Mouse (Mus musculus): ENCODE data around the gene Gpr183.

Gene Gpr183

DNA sequence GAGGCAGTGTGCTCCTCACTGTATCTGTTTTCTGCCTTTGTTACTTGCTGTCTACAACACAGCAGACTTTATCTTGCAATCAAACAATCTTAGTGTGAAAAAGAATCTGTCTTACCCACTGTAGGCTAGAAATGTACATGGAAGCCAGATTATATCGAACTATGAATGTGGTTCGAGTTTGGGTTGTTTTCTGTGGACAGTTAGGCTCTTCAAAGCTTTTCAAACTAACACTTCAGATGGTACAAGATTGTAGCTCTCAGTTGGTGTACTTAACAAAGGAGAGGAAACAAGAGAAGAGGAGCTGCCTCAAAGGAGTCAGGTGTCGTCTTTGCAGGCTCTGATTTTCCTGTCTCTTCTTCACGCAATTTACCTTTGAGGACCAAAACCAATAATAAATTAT lies 22.7 kb upstream of the Gpr183 start:
- DNase-seq (ENCODE audit: low spot score), result no peak

GRCm38 (mm10) chr14:121987287-121987686 lies 22.3 kb upstream of the Gpr183 start:
- no peak for DNase-seq (ENCODE audit: low spot score)

GRCm38 (mm10) chr14:121986028-121986427 lies 21.0 kb upstream of the Gpr183 start:
- no peak for DNase-seq (ENCODE audit: low spot score)

- DNase-seq (ENCODE audit: low spot score), result no peak
These were observed 20.5 kb upstream of the Gpr183 start for GRCm38 (mm10) chr14:121985477-121985876.

DNA sequence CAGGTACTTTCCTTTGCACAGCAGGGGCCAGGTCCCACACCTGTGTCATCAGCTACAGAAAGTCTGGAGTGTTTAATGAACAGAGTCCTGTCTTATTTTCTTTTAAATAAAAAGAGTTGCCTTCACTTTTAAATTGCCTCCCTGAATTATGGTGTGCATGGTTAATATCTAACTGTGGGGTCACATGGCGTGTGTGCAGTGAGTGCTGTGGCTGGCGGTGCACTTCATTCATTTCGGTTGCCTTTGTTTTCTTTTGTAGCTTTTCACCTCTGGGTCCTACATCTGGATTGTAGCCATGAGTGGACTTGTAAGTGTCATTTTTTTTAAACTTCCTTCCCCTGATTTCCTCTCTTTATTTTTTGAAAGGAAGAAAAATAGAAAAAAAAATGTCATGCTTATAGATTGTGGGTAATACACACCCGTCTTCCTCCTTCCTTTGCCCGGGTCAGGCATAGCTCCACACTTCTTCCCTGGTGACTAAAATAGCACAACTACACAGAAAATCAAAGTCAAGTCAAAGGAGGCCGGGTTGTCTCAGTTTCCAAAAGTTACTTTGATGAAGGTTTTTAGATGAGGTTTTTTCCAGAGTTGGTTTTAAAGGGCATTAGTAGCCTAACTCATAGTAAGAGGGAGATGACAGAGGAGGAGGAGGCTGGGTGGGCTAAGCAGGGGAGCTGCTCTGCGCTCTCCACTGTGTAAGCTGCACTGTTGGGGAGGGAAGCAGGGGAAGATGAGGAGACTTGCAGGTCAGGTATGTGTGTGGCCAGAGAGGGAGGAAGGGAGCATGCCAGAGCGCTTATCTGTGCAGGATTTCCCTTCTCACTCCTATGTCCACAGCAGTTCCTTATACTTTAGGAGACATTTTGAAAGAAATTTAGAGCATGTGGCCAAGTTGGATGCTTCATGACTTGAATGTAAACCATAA lies 18.3 kb upstream of the Gpr183 start:
- no peak for DNase-seq (ENCODE audit: low spot score)

- no peak for DNase-seq (ENCODE audit: low spot score)
These were observed 16.5 kb upstream of the Gpr183 start for GRCm38 (mm10) chr14:121981531-121981930.

- no peak for DNase-seq (ENCODE audit: low spot score)
These were observed 8.1 kb upstream of the Gpr183 start for GRCm38 (mm10) chr14:121973114-121973513.

GRCm38 (mm10) chr14:121970402-121970801 lies 5.4 kb upstream of the Gpr183 start:
- DNase-seq (ENCODE audit: low spot score), result no peak

DNA sequence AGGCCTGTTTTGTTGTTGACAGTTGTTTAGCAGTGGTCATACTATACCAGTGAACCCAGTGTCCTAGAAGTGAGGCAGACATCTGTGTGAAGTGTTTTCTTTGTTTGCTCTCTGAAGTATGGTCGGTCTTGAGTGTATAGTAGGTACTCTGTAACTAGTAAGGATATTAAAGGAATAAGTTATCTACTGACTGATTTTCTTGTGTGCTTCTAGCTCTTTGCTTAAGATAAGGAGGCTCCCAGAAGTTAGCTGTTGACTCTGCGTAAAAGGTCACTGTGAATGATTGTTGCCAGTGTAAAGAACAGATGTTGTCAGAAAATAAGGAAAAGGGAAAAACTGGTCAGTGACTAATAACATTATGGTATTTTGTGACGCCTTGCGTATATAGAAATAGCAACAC lies 2.1 kb upstream of the Gpr183 start:
- no peak for DNase-seq (ENCODE audit: low spot score)

GRCm38 (mm10) chr14:121965461-121965860 lies 466 bp upstream of the Gpr183 start:
- DNase-seq (ENCODE audit: low spot score), result no peak

DNA sequence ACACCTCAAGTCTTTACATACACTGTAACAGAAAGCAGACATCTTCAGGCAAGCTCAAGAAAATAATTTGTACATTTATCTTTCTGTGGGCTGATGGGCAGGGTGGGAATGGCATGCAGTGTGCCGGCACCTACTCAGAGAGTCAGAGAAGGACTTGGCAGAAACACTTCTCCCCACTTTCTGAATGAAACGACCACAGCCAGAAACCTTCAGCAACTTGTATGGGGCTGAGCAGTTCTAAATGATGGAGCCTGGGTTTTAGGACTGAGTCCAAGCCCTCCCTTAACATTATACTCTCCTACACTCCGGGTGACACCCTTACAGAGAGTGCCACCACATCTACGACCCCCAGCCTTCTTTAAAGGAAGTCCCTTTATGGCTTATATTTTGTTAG lies 1.1 kb downstream of the Gpr183 start:
- no peak for DNase-seq (ENCODE audit: low spot score)

DNA sequence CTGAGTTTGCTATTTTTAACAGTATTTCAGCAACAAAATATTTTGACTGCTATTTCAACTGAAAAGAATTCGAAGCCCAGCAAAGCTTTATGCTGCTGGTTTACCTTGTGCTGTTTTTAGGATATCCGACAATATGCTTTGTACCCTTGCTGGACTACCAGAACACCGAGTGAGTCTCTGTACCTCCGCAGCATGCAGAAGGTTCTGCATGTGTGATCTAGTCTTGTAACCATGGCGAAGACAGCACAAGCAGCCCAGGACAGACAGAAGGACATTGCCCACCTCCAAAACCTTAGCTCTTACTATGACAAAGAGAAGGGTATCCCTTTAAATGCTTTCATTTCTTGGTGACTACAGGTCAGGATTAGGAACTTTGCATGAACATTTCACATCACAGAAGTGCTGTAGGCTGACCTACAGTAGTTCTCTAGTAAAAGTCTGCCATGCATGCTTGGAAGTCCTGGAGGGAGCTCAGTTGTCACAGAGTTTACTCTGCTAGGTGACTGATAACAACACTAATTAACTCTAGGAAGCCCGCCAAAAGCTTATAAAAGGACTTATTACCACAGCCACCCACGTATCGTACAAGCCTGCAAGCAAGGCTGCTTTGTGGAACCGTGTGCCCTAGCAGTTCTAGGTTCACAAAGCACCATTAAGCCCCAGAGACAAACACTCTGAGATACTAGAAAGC lies 1.6 kb downstream of the Gpr183 start:
- no peak for DNase-seq (ENCODE audit: low spot score)

- DNase-seq (ENCODE audit: low spot score), result no peak
These were observed 2.7 kb downstream of the Gpr183 start for GRCm38 (mm10) chr14:121962128-121962890.

GRCm38 (mm10) chr14:121961496-121962127 lies 3.4 kb downstream of the Gpr183 start:
- no peak for DNase-seq (ENCODE audit: low spot score)

DNA sequence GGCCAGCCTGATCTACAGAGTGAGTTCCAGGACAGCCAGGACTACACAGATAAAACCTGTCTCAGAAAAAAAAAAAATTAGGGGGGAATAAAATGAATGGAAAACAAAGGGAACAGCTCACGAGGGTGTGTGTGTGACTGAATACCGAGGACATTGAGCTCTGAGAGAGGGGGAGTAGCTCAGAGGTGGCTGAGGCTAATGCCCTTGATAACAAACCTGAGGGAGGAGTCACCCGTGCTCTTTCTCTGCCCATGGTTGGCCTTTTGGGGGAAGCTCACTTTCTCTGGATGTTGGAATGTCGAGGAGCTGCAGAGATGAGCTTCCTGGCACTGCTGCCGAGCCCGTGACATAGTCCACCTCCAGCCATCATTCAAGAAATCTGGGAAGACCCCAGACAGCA lies 4.0 kb downstream of the Gpr183 start:
- DNase-seq (ENCODE audit: low spot score), result no peak

GRCm38 (mm10) chr14:121960531-121960930 lies 4.5 kb downstream of the Gpr183 start:
- DNase-seq (ENCODE audit: low spot score), result no peak

DNA sequence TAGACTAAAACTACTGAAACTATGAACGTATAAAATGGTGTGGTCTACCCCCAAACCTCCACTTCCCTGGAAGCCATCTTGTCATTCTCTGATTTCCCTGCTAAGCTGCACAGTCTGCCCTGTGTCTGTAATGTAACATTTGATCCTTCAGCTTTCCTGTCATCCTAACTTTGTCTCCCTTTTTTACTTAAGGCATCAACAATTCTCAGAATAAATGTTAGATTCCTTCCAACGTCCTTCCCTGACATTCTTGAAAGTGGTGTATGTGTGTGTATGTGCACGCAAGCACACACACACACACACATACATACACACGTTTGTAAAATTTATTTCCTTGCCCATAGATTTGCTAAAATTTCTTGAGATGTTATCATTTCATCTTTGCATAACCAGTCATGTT lies 5.0 kb downstream of the Gpr183 start:
- no peak for DNase-seq (ENCODE audit: low spot score)

GRCm38 (mm10) chr14:121959538-121959980 lies 5.4 kb downstream of the Gpr183 start:
- DNase-seq (ENCODE audit: low spot score), result no peak

DNA sequence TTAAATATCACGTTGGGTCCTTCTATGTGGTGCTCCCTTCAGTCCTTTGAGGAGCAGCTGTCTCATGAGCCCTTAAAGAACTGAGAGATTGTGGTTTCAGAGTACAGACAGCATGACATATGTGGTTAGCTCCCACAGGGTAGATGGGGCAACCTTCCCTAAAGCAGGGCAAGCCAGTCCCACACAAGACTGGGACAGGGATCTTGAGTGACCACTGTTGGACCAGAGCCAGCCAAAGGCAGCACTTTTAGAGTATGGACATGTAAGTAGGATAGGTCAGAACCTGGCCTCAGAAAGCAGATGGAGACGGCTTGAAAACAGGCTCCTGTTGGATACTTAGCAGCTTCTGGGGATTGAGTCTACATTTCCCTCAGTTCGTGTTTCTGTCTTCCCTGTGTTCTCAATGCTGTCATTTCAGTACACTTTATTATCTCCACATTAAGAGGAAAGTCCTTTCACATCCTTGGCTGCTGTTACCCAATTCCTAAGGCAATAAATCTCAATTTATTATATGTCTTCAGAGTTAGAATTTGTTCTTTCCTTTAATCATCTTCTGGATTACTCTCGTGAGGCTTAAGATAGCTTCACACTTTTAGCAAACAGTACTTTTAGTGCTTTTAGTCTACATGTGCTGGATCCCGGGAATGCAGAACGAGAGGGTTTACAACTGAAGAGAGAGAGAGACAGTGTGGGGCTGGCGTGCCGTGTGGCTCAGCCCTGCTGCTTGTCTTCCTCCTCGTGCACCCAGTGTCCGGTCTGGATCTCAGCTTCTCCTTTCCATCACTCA lies 6.1 kb downstream of the Gpr183 start:
- DNase-seq (ENCODE audit: low spot score), result no peak

GRCm38 (mm10) chr14:121958041-121958750 lies 6.8 kb downstream of the Gpr183 start:
- DNase-seq (ENCODE audit: low spot score), result no peak
